In genomic region chr9:78941648-78942047, GRCm38 (mm10) we compare ENCODE assay signal across 13 mouse cellular contexts.
"Had no signal": no experiment of that assay in that cellular context is flagged by ENCODE, and none has a peak within 500 bp of the region (broad histone marks: within the 10 kb centered on the region; RNA-seq: fewer than 3 reads in every experiment).

No protein-coding gene starts in this region.

- H3K27ac ChIP-seq: intestine, embryonic 15.5 days; liver, embryonic 13.5 days; midbrain, embryonic 12.5 days; midbrain, embryonic 15.5 days; stomach, postnatal 0 days had no signal

- DNase-seq: kidney, adult 11 months; kidney, adult 9 months; kidney, postnatal 14 days; kidney, postnatal 4 days; liver, embryonic 13.5 days; lung, adult 2 months; lung, postnatal 14 days; lung, postnatal 4 days; thymus, postnatal 36 days had no signal

- H3K36me3 ChIP-seq: intestine, embryonic 15.5 days; liver, embryonic 13.5 days; midbrain, embryonic 12.5 days; midbrain, embryonic 15.5 days had no signal

- H3K27me3 ChIP-seq: intestine, embryonic 15.5 days; liver, embryonic 13.5 days; midbrain, embryonic 12.5 days; midbrain, embryonic 15.5 days had no signal

- ATAC-seq: intestine, embryonic 15.5 days; midbrain, embryonic 15.5 days had no signal

- H3K4me3 ChIP-seq: intestine, embryonic 15.5 days; liver, embryonic 13.5 days; midbrain, embryonic 12.5 days; midbrain, embryonic 15.5 days had no signal

- H3K4me1 ChIP-seq: intestine, embryonic 15.5 days; liver, embryonic 13.5 days; midbrain, embryonic 12.5 days; midbrain, embryonic 15.5 days had no signal
